Mouse (Mus musculus) embryonic stem cell, embryonic (primary cell): ENCODE data around the gene Scarb1.

Experiments used
- CTCF ChIA-PET, 4 experiments: fragments of 300-600 bp in 2 of 4; fragments of 350-600 bp in 2 of 4; sonication (Branson Sonifier 250); formaldehyde crosslinking; loops; one replicate each; lab custom pipeline; 2022; ENCODE audit warnings: inconsistent platforms in 2 of 4; lab: Charles Lee
- POLR2A ChIA-PET, 4 experiments: fragments of 300-600 bp in 2 of 4; fragments of 350-600 bp in 2 of 4; sonication (Branson Sonifier 250); formaldehyde crosslinking; loops; one replicate each; lab custom pipeline; 2022; ENCODE audit warnings: antibody characterized with exemption in 4 of 4, inconsistent platforms in 1 of 4; lab: Charles Lee

The Scarb1 gene

GRCm38 (mm10) chr5:125349391-125349790 lies 8.5 kb upstream of the Scarb1 start:
- ChIA-PET CTCF (interaction anchor here in 2 of 4 experiments (0.5 to 1.4 kb wide), 4 partner anchors 9 to 450 kb away, joined by 3 to 7 read pairs (median 4); partner anchors contain the start of gene Scarb1 (in 1 of the 2)), POLR2A (interaction anchor here in 1 of 4 experiments (1.1 kb wide), 1 partner anchor 9 kb away, joined by 9 read pairs; the partner anchor contains the start of gene Scarb1)

GRCm38 (mm10) chr5:125348487-125348886 lies 7.6 kb upstream of the Scarb1 start:
- CTCF ChIA-PET, result interaction anchor here (0.5 to 1.5 kb wide), 54 partner anchors 9 to 1098 kb away, joined by 3 to 20 read pairs (median 4); partner anchors contain the start of gene Scarb1 (in 1 of the 4)
- POLR2A ChIA-PET, result interaction anchor here in 3 of 4 experiments (0.6 to 1.3 kb wide), 16 partner anchors 8 to 92 kb away, joined by 3 to 6 read pairs (median 3); no protein-coding TSS in a partner anchor

- POLR2A ChIA-PET, result interaction anchor here in 3 of 4 experiments (0.6 to 1.3 kb wide), 15 partner anchors 8 to 133 kb away, joined by 3 to 5 read pairs (median 3); no protein-coding TSS in a partner anchor
- CTCF ChIA-PET, result interaction anchor here (0.6 to 1.5 kb wide), 47 partner anchors 8 to 1098 kb away, joined by 3 to 20 read pairs (median 4); partner anchors contain the start of gene Scarb1 (in 1 of the 4)
Observed at GRCm38 (mm10) chr5:125348067-125348466, 7.2 kb upstream of the Scarb1 start.

GRCm38 (mm10) chr5:125344296-125344695 lies 3.4 kb upstream of the Scarb1 start:
- ChIA-PET POLR2A (interaction anchor here in 1 of 4 experiments (1.2 kb wide), 1 partner anchor 50 kb away, joined by 5 read pairs; no protein-coding TSS in a partner anchor), CTCF (interaction anchor here in 1 of 4 experiments (1.1 kb wide), 2 partner anchors 24 to 70 kb away, joined by 3 read pairs; no protein-coding TSS in a partner anchor)

GRCm38 (mm10) chr5:125341459-125342090 lies 681 bp upstream of the Scarb1 start:
- ChIA-PET POLR2A (interaction anchor here (0.6 to 3.9 kb wide), 33 partner anchors 8 to 482 kb away, joined by 3 to 29 read pairs (median 5); no protein-coding TSS in a partner anchor), CTCF (interaction anchor here (0.5 to 2.9 kb wide), 16 partner anchors 11 to 405 kb away, joined by 3 to 12 read pairs (median 4); no protein-coding TSS in a partner anchor)

- POLR2A ChIA-PET, result interaction anchor here in 3 of 4 experiments (0.7 to 3.9 kb wide), 34 partner anchors 8 to 248 kb away, joined by 3 to 29 read pairs (median 5); no protein-coding TSS in a partner anchor
- CTCF ChIA-PET, result interaction anchor here (0.6 to 2.9 kb wide), 16 partner anchors 8 to 186 kb away, joined by 3 to 14 read pairs (median 4); no protein-coding TSS in a partner anchor
Observed at GRCm38 (mm10) chr5:125339851-125340531, 903 bp downstream of the Scarb1 start.

- CTCF ChIA-PET, result interaction anchor here in 3 of 4 experiments (0.6 to 2.4 kb wide), 6 partner anchors 9 to 104 kb away, joined by 4 to 14 read pairs (median 6); no protein-coding TSS in a partner anchor
- POLR2A ChIA-PET, result interaction anchor here in 2 of 4 experiments (0.7 to 3.9 kb wide), 18 partner anchors 8 to 94 kb away, joined by 3 to 29 read pairs (median 6); no protein-coding TSS in a partner anchor
Observed at GRCm38 (mm10) chr5:125339108-125339751, 1.7 kb downstream of the Scarb1 start.

- ChIA-PET POLR2A (interaction anchor here in 2 of 4 experiments (1.1 to 1.6 kb wide), 5 partner anchors 11 to 64 kb away, joined by 3 to 5 read pairs (median 4); no protein-coding TSS in a partner anchor), CTCF (interaction anchor here in 2 of 4 experiments (0.5 to 1.6 kb wide), 4 partner anchors 10 to 849 kb away, joined by 3 read pairs; no protein-coding TSS in a partner anchor)
Observed at GRCm38 (mm10) chr5:125337526-125337925, 3.4 kb downstream of the Scarb1 start.

GRCm38 (mm10) chr5:125337012-125337411 lies 3.9 kb downstream of the Scarb1 start:
- CTCF ChIA-PET, result interaction anchor here in 3 of 4 experiments (0.5 to 1.6 kb wide), 8 partner anchors 12 to 849 kb away, joined by 3 to 5 read pairs (median 3); no protein-coding TSS in a partner anchor

GRCm38 (mm10) chr5:125333009-125333408 lies 7.9 kb downstream of the Scarb1 start:
- ChIA-PET CTCF (interaction anchor here in 2 of 4 experiments (0.6 to 1.9 kb wide), 3 partner anchors 15 to 61 kb away, joined by 3 to 5 read pairs (median 5); no protein-coding TSS in a partner anchor), POLR2A (interaction anchor here in 2 of 4 experiments (3.0 to 3.7 kb wide), 2 partner anchors 7 to 8 kb away, joined by 20 to 29 read pairs; partner anchors contain the start of gene Scarb1 (in 2 of the 2))

More at GRCm38 (mm10) chr5:125337012-125337411, 3.9 kb downstream of the Scarb1 start:
- POLR2A ChIA-PET, result interaction anchor here in 3 of 4 experiments (0.6 to 1.6 kb wide), 7 partner anchors 11 to 56 kb away, joined by 3 to 14 read pairs (median 4); no protein-coding TSS in a partner anchor

GRCm38 (mm10) chr5:125332333-125332732 lies 8.6 kb downstream of the Scarb1 start:
- ChIA-PET CTCF (interaction anchor here (0.6 to 1.9 kb wide), 8 partner anchors 16 to 163 kb away, joined by 3 to 7 read pairs (median 4); no protein-coding TSS in a partner anchor), POLR2A (interaction anchor here (0.6 to 3.7 kb wide), 11 partner anchors 8 to 585 kb away, joined by 3 to 29 read pairs (median 4); partner anchors contain the start of gene Scarb1 (in 2 of the 4))

GRCm38 (mm10) chr5:125331811-125332210 lies 9.1 kb downstream of the Scarb1 start:
- ChIA-PET CTCF (interaction anchor here (0.6 to 1.9 kb wide), 11 partner anchors 16 to 164 kb away, joined by 3 to 7 read pairs (median 5); no protein-coding TSS in a partner anchor), POLR2A (interaction anchor here (0.6 to 3.7 kb wide), 16 partner anchors 8 to 585 kb away, joined by 3 to 29 read pairs (median 4); partner anchors contain the start of gene Scarb1 (in 2 of the 4))

GRCm38 (mm10) chr5:125331094-125331493 lies 9.8 kb downstream of the Scarb1 start:
- ChIA-PET POLR2A (interaction anchor here in 3 of 4 experiments (0.7 to 3.7 kb wide), 10 partner anchors 8 to 159 kb away, joined by 3 to 29 read pairs (median 4); partner anchors contain the start of gene Scarb1 (in 2 of the 3)), CTCF (interaction anchor here in 2 of 4 experiments (0.5 to 1.9 kb wide), 6 partner anchors 17 to 158 kb away, joined by 3 to 6 read pairs (median 4); no protein-coding TSS in a partner anchor)

GRCm38 (mm10) chr5:125330656-125331055 lies 10.2 kb downstream of the Scarb1 start:
- POLR2A ChIA-PET, result interaction anchor here in 2 of 4 experiments (0.7 to 3.7 kb wide), 5 partner anchors 10 to 158 kb away, joined by 3 to 29 read pairs (median 5); partner anchors contain the start of gene Scarb1 (in 2 of the 2)
- CTCF ChIA-PET, result interaction anchor here in 2 of 4 experiments (0.5 to 1.6 kb wide), 5 partner anchors 18 to 158 kb away, joined by 3 to 6 read pairs (median 4); no protein-coding TSS in a partner anchor

- ChIA-PET POLR2A (interaction anchor here in 2 of 4 experiments (0.7 to 3.7 kb wide), 5 partner anchors 10 to 63 kb away, joined by 3 to 29 read pairs (median 7); partner anchors contain the start of gene Scarb1 (in 2 of the 2)), CTCF (interaction anchor here in 1 of 4 experiments (0.8 to 1.6 kb wide), 2 partner anchors 18 to 38 kb away, joined by 3 to 6 read pairs; no protein-coding TSS in a partner anchor)
Observed at GRCm38 (mm10) chr5:125330191-125330590, 10.7 kb downstream of the Scarb1 start.
